Mouse (Mus musculus): ENCODE results near the gene Olfr1463.

Olfr1463 gene

DNA sequence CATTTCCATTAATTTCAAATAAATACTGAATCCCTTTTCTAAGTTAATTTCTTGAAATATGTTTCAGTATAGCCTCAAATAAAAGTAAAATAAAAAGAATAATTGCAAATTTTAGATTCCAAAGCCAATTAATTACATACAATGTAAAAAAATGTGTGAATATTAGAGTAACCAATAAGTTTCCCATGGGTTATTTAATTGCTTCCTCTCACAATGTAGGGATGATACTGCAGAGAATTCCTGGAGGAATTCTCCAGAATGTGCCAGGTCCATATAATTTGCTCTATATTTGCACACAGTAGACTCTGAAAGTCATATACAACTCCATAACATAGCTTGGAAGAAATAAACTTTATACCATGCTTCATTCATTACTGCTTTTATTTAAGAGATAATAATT lies at the start of gene Olfr1463:
Gene Olfr1463 (plus strand): TSS at position 301 of the 400 bp plus-strand sequence.
- DNase-seq (ENCODE audit: low read depth) = no peak

DNA sequence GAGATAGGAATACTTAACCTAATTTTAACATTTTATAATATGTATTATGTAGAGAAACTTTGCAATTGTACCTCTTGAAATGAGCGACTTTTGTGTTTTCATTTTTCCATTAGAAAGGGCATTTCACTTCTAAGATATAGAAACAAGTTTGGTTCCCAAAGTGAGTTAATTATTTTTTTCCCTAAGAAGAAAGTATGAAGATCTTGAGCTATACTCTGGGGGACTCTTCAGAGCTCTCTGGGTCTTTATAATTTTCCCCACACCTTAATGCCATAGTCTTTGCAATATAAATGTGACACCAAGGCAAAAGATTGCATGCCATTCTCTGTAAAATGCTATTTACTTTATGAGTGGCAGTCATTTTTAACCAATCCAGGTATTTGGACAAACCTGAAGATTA lies 45.7 kb upstream of the Olfr1463 start, which contains the start of gene Olfr1462:
Gene Olfr1462 (plus strand): TSS at position 301 of the 400 bp plus-strand sequence.
- no peak for DNase-seq (ENCODE audit: low read depth)

DNA sequence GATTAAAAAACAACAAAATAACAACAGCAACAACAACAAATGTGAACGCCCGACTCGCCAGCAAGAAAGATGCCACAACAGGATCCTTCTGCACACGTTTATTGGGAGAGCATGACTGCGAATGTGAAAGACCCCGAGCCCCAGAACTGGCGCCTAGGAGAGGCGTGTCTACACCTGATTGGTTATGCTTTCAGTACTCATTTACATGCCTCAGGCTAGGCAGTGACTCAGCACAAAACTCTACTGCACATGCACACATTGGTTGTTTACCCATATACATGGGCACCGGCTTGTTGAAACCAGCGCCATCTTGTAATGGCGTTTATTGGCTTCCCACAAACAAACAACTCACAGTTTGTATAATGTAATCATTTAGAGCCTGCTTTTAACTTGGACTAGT lies 9.5 kb upstream of the Olfr1463 start:
- DNase-seq (ENCODE audit: low read depth) = no peak

Data from naive thymus-derived CD4-positive, alpha-beta T cell, adult 2 months (primary cell).